Mouse (Mus musculus): ENCODE data around the gene Themis2. TPM values are rescaled to one million over a fixed set of nuclear protein-coding genes. Genes with fewer than 3 reads are reported as not detected.
"Not testable (repeated sequence)": the region's sequence is repeated elsewhere in the genome, so short reads cannot be mapped to it uniquely, and the experiment has no call there.

The Themis2 gene
- total RNA-seq, 2 experiments from 2014 or later = 0.61 to 0.66 TPM

- no peak for DNase-seq (ENCODE audit: extremely low spot score in 1 of 2, low spot score in 1 of 2)
Measured at GRCm38 (mm10) chr4:132760296-132760695, 35.9 kb downstream of the Themis2 start.

- no peak for DNase-seq (ENCODE audit: extremely low spot score in 1 of 2, low spot score in 1 of 2)
Measured at GRCm38 (mm10) chr4:132757633-132758351, 38.4 kb downstream of the Themis2 start.

- DNase-seq (ENCODE audit: extremely low spot score in 1 of 2, low spot score in 1 of 2) = peak; percentile 49 to 58
Measured at GRCm38 (mm10) chr4:132756974-132757373, 39.2 kb downstream of the Themis2 start, which contains the start of gene Smpdl3b. Smpdl3b (minus strand) TSS chr4:132757252.

- DNase-seq (ENCODE audit: extremely low spot score in 1 of 2, low spot score in 1 of 2) = no peak
Measured at GRCm38 (mm10) chr4:132752992-132753391, 43.2 kb downstream of the Themis2 start.

- no peak for DNase-seq (ENCODE audit: extremely low spot score in 1 of 2, low spot score in 1 of 2)
Measured at GRCm38 (mm10) chr4:132749258-132749982, 46.8 kb downstream of the Themis2 start.

- no peak for DNase-seq (ENCODE audit: extremely low spot score in 1 of 2, low spot score in 1 of 2)
Measured at GRCm38 (mm10) chr4:132748778-132749177, 47.4 kb downstream of the Themis2 start.

- no peak for DNase-seq (ENCODE audit: extremely low spot score in 1 of 2, low spot score in 1 of 2)
Measured at GRCm38 (mm10) chr4:132747664-132748259, 48.4 kb downstream of the Themis2 start.

GRCm38 (mm10) chr4:132746911-132747517 lies 49.2 kb downstream of the Themis2 start:
- no peak for DNase-seq (ENCODE audit: extremely low spot score in 1 of 2, low spot score in 1 of 2)

GRCm38 (mm10) chr4:132743992-132744911 lies 51.9 kb downstream of the Themis2 start:
- DNase-seq (ENCODE audit: extremely low spot score in 1 of 2, low spot score in 1 of 2) = peak; percentile 27 to 29

- no peak for DNase-seq (ENCODE audit: extremely low spot score in 1 of 2, low spot score in 1 of 2)
Measured at GRCm38 (mm10) chr4:132741491-132741890, 54.7 kb downstream of the Themis2 start.

GRCm38 (mm10) chr4:132737154-132737553 lies 59.0 kb downstream of the Themis2 start:
- not testable (repeated sequence) for DNase-seq (ENCODE audit: extremely low spot score in 1 of 2, low spot score in 1 of 2)

GRCm38 (mm10) chr4:132735894-132736293 lies 60.3 kb downstream of the Themis2 start:
- DNase-seq (ENCODE audit: extremely low spot score in 1 of 2, low spot score in 1 of 2) = no peak

GRCm38 (mm10) chr4:132735389-132735788 lies 60.8 kb downstream of the Themis2 start:
- no peak for DNase-seq (ENCODE audit: extremely low spot score in 1 of 2, low spot score in 1 of 2)

GRCm38 (mm10) chr4:132734766-132735165 lies 61.4 kb downstream of the Themis2 start:
- DNase-seq (ENCODE audit: extremely low spot score in 1 of 2, low spot score in 1 of 2) = no peak

GRCm38 (mm10) chr4:132733071-132733770 lies 63.0 kb downstream of the Themis2 start:
- no peak for DNase-seq (ENCODE audit: extremely low spot score in 1 of 2, low spot score in 1 of 2)

GRCm38 (mm10) chr4:132732148-132732684 lies 64.0 kb downstream of the Themis2 start, which contains the start of gene Xkr8:
Xkr8 (minus strand) TSS chr4:132732546.
- DNase-seq (ENCODE audit: extremely low spot score in 1 of 2, low spot score in 1 of 2) = peak; percentile 32 to 62

All from layer of hippocampus, postnatal 25 days (tissue).